Mouse (Mus musculus): Measurements from ENCODE around the gene N4bp2. TPM values are rescaled to one million over a fixed set of nuclear protein-coding genes. Genes with fewer than 3 reads are reported as not detected.

The N4bp2 gene
- polyA plus RNA-seq, 1 experiment from 2014 or later = 33.1 TPM

GRCm38 (mm10) chr5:65863349-65863749 lies 100.0 kb downstream of the N4bp2 start:
- H3K36me3 ChIP-seq = no peaks in the 10 kb centered on the region
- H3K9me3 ChIP-seq = no peaks in the 10 kb centered on the region
- 70% methylated on average over 12 of the region's 12 CpGs for WGBS
- DNase-seq (ENCODE audit: low spot score) = no peak
- H3K4me1 ChIP-seq = peaks cover 12% of the 10 kb centered on the region
- no peak overlapping the region for H3K27ac ChIP-seq
- H3K27me3 ChIP-seq (ENCODE audit: insufficient read depth, poor library complexity, severe bottlenecking) = no peaks in the 10 kb centered on the region
- H3K4me3 ChIP-seq = no peak overlapping the region

- Histone ChIP-seq H3K9me3 (no peaks in the 10 kb centered on the region), H3K4me1 (peaks cover 6% of the 10 kb centered on the region), H3K27me3 (ENCODE audit: insufficient read depth, poor library complexity, severe bottlenecking) (no peaks in the 10 kb centered on the region), H3K36me3 (no peaks in the 10 kb centered on the region), H3K27ac (no peak overlapping the region), H3K4me3 (no peak overlapping the region)
- 91% methylated on average over 7 of the region's 7 CpGs for WGBS
- no peak for DNase-seq (ENCODE audit: low spot score)
Observed at GRCm38 (mm10) chr5:65864486-65864885, 101.2 kb downstream of the N4bp2 start.

- no peak for DNase-seq (ENCODE audit: low spot score)
- WGBS = 82% methylated on average over 3 of the region's 3 CpGs
- Histone ChIP-seq H3K4me3 (no peak overlapping the region), H3K27ac (no peak overlapping the region), H3K4me1 (peaks cover 6% of the 10 kb centered on the region), H3K9me3 (no peaks in the 10 kb centered on the region), H3K27me3 (ENCODE audit: insufficient read depth, poor library complexity, severe bottlenecking) (no peaks in the 10 kb centered on the region), H3K36me3 (no peaks in the 10 kb centered on the region)
Observed at GRCm38 (mm10) chr5:65864946-65865345, 101.6 kb downstream of the N4bp2 start.

GRCm38 (mm10) chr5:65866591-65866990 lies 103.3 kb downstream of the N4bp2 start:
- WGBS = 83% methylated on average over 6 of the region's 6 CpGs
- H3K4me3 ChIP-seq = no peak overlapping the region
- no peak for DNase-seq (ENCODE audit: low spot score)
- no peaks in the 10 kb centered on the region for H3K27me3 ChIP-seq (ENCODE audit: insufficient read depth, poor library complexity, severe bottlenecking)
- no peaks in the 10 kb centered on the region for H3K4me1 ChIP-seq
- no peak overlapping the region for H3K27ac ChIP-seq
- H3K9me3 ChIP-seq = no peaks in the 10 kb centered on the region
- H3K36me3 ChIP-seq = no peaks in the 10 kb centered on the region

GRCm38 (mm10) chr5:65867380-65868116 lies 104.2 kb downstream of the N4bp2 start:
- Histone ChIP-seq H3K4me1 (no peaks in the 10 kb centered on the region), H3K9me3 (no peaks in the 10 kb centered on the region), H3K27ac (no peak overlapping the region), H3K36me3 (no peaks in the 10 kb centered on the region), H3K27me3 (ENCODE audit: insufficient read depth, poor library complexity, severe bottlenecking) (no peaks in the 10 kb centered on the region), H3K4me3 (no peak overlapping the region)
- no peak for DNase-seq (ENCODE audit: low spot score)
- 74% methylated on average over 7 of the region's 7 CpGs for WGBS

GRCm38 (mm10) chr5:65868419-65868818 lies 105.1 kb downstream of the N4bp2 start:
- whole genome bisulfite sequencing = 66% methylated on average over 3 of the region's 3 CpGs
- no peak overlapping the region for H3K27ac ChIP-seq
- H3K4me3 ChIP-seq = no peak overlapping the region
- no peaks in the 10 kb centered on the region for H3K36me3 ChIP-seq
- no peak for DNase-seq (ENCODE audit: low spot score)
- no peaks in the 10 kb centered on the region for H3K9me3 ChIP-seq
- no peaks in the 10 kb centered on the region for H3K4me1 ChIP-seq
- no peaks in the 10 kb centered on the region for H3K27me3 ChIP-seq (ENCODE audit: insufficient read depth, poor library complexity, severe bottlenecking)

- no peak overlapping the region for H3K27ac ChIP-seq
- no peak for DNase-seq (ENCODE audit: low spot score)
- 82% methylated on average over 4 of the region's 4 CpGs for WGBS
- H3K9me3 ChIP-seq = no peaks in the 10 kb centered on the region
- no peaks in the 10 kb centered on the region for H3K27me3 ChIP-seq (ENCODE audit: insufficient read depth, poor library complexity, severe bottlenecking)
- H3K4me3 ChIP-seq = no peak overlapping the region
- H3K36me3 ChIP-seq = no peaks in the 10 kb centered on the region
- no peaks in the 10 kb centered on the region for H3K4me1 ChIP-seq
Observed at GRCm38 (mm10) chr5:65869660-65870059, 106.3 kb downstream of the N4bp2 start.

GRCm38 (mm10) chr5:65871276-65871875 lies 108.1 kb downstream of the N4bp2 start:
- 88% methylated on average over 13 of the region's 13 CpGs for WGBS
- DNase-seq (ENCODE audit: low spot score) = no peak

GRCm38 (mm10) chr5:65873212-65873611 lies 109.9 kb downstream of the N4bp2 start:
- Histone ChIP-seq H3K27me3 (ENCODE audit: insufficient read depth, poor library complexity, severe bottlenecking) (no peaks in the 10 kb centered on the region), H3K4me3 (no peak overlapping the region), H3K27ac (no peak overlapping the region), H3K36me3 (no peaks in the 10 kb centered on the region), H3K4me1 (no peaks in the 10 kb centered on the region), H3K9me3 (no peaks in the 10 kb centered on the region)
- DNase-seq (ENCODE audit: low spot score) = no peak
- WGBS = 66% methylated on average over 4 of the region's 4 CpGs

More at GRCm38 (mm10) chr5:65871276-65871875, 108.1 kb downstream of the N4bp2 start:
- Histone ChIP-seq H3K27ac (no peak overlapping the region), H3K9me3 (no peaks in the 10 kb centered on the region), H3K27me3 (ENCODE audit: insufficient read depth, poor library complexity, severe bottlenecking) (no peaks in the 10 kb centered on the region), H3K36me3 (no peaks in the 10 kb centered on the region), H3K4me3 (no peak overlapping the region), H3K4me1 (no peaks in the 10 kb centered on the region)

- H3K27me3 ChIP-seq (ENCODE audit: insufficient read depth, poor library complexity, severe bottlenecking) = no peaks in the 10 kb centered on the region
- H3K27ac ChIP-seq = no peak overlapping the region
- H3K9me3 ChIP-seq = no peaks in the 10 kb centered on the region
- no peaks in the 10 kb centered on the region for H3K4me1 ChIP-seq
- no peaks in the 10 kb centered on the region for H3K36me3 ChIP-seq
- no peak for DNase-seq (ENCODE audit: low spot score)
- 91% methylated on average over 7 of the region's 7 CpGs for WGBS
- H3K4me3 ChIP-seq = no peak overlapping the region
Observed at GRCm38 (mm10) chr5:65875269-65875668, 111.9 kb downstream of the N4bp2 start.

GRCm38 (mm10) chr5:65878367-65878766 lies 115.0 kb downstream of the N4bp2 start:
- H3K27me3 ChIP-seq (ENCODE audit: insufficient read depth, poor library complexity, severe bottlenecking) = no peaks in the 10 kb centered on the region
- no peaks in the 10 kb centered on the region for H3K9me3 ChIP-seq
- H3K4me1 ChIP-seq = no peaks in the 10 kb centered on the region
- H3K36me3 ChIP-seq = no peaks in the 10 kb centered on the region
- H3K4me3 ChIP-seq = no peak overlapping the region
- H3K27ac ChIP-seq = no peak overlapping the region
- 56% methylated on average over 3 of the region's 3 CpGs for WGBS
- DNase-seq (ENCODE audit: low spot score) = no peak
